Mouse (Mus musculus) ES-E14 (cell line): Measurements from ENCODE around the gene Irak2.

Experiments
- HCFC1 ChIP-seq: IDR thresholded peaks from 2 replicates; pipeline ENCODE4 v1.6.1; 2012; ENCODE audit warnings: low read length, inconsistent platforms, borderline replicate concordance; ENCODE audit not compliant: insufficient read depth
- MAFK ChIP-seq: IDR thresholded peaks from 2 replicates; pipeline ENCODE4 v1.6.1; 2014; ENCODE audit warnings: mild to moderate bottlenecking, low read depth, low read length, inconsistent platforms; ENCODE audit not compliant: insufficient read depth
- ZC3H11A ChIP-seq: IDR thresholded peaks from 2 replicates; pipeline ENCODE4 v1.6.1; 2012; ENCODE audit warnings: low read depth, mild to moderate bottlenecking, inconsistent platforms, low read length, borderline replicate concordance
- ZNF384 ChIP-seq: IDR thresholded peaks from 2 replicates; pipeline ENCODE4 v1.6.1; 2012; ENCODE audit warnings: low read depth, low read length, inconsistent platforms

- TF ChIP-seq MAFK (no peak), ZC3H11A (no peak), ZNF384 (no peak), HCFC1 (no peak)
Observed at GRCm38 (mm10) chr6:113714276-113714675, 76.0 kb downstream of the Irak2 start.
